Mouse (Mus musculus): Measurements from ENCODE around the gene Dtnb.

Dtnb gene

Small RNA genes within 50 kb of the gene (microRNA-seq; reads per million reads assigned to microRNA genes)
- gene Gm26050: 0 reads per million in 2 experiments
